In genomic region chr16:24641003-24641797, GRCm38 (mm10) we compare ENCODE assay signal across 17 mouse cellular contexts.
DNase-seq lines count a peak whose midpoint lies in the region; ATAC-seq and TF ChIP-seq lines count a peak whose summit lies in the region.
"Had no signal": no experiment of that assay in that cellular context is flagged by ENCODE, and none has a peak within 500 bp of the region (broad histone marks: within the 10 kb centered on the region; RNA-seq: fewer than 3 reads in every experiment).

No protein-coding gene starts in this region.

- no peaks in the 10 kb centered on the region for H3K36me3 ChIP-seq in midbrain, embryonic 13.5 days
- H3K36me3 ChIP-seq in midbrain, postnatal 0 days (ENCODE audit: insufficient read depth, low read length): no peaks in the 10 kb centered on the region
- H3K36me3 ChIP-seq: forebrain, embryonic 12.5 days; limb, embryonic 15.5 days; neural tube, embryonic 15.5 days had no signal

- H3K4me3 ChIP-seq in midbrain, embryonic 13.5 days (replicated peaks): no peak overlapping the region
- H3K4me3 ChIP-seq in midbrain, postnatal 0 days (ENCODE audit: low read depth, low read length): no peak overlapping the region
- H3K4me3 ChIP-seq: forebrain, embryonic 12.5 days; limb, embryonic 15.5 days; neural tube, embryonic 15.5 days had no signal

- 74% methylated on average over 9 of the region's 9 CpGs for WGBS in midbrain, embryonic 13.5 days
- WGBS in midbrain, postnatal 0 days: 75% methylated on average over 9 of the region's 9 CpGs

- peak; percentile 40; the same call in 1 of the 2 replicates for ATAC-seq in midbrain, embryonic 13.5 days
- ATAC-seq in midbrain, postnatal 0 days (ENCODE audit: low FRiP score): no peak
- ATAC-seq in activated CD4-positive, CD25-positive, alpha-beta regulatory T cell, adult 4 months: peak; percentile 85

- DNase-seq in midbrain, postnatal 0 days (ENCODE audit: low spot score): no peak
- peak; percentile 17 to 47 for DNase-seq in thymus, adult 18-20 months
- no peak for DNase-seq in gastrocnemius, postnatal 4 days (ENCODE audit: low spot score in 2 of 2)
- DNase-seq in layer of hippocampus, postnatal 10 days (ENCODE audit: low spot score in 2 of 2): no peak
- DNase-seq in adrenal gland, postnatal 36 days: no peak
- DNase-seq: adrenal gland, postnatal 10 days; cerebellum, adult 18-20 months; cerebellum, postnatal 36 days; heart, postnatal 4 days; kidney, postnatal 4 days; lung, embryonic 14.5 days; retina, postnatal 1 day had no signal

- no peak for TF ChIP-seq CTCF in midbrain, postnatal 0 days (IDR thresholded peaks at IDR 0.05)

- no peak overlapping the region for H3K4me2 ChIP-seq in midbrain, embryonic 13.5 days (replicated peaks)
- H3K4me2 ChIP-seq in midbrain, postnatal 0 days (ENCODE audit: low read depth, low read length, poor library complexity, severe bottlenecking): no peak overlapping the region
- H3K4me2 ChIP-seq: forebrain, embryonic 12.5 days; limb, embryonic 15.5 days; lung, embryonic 14.5 days; neural tube, embryonic 15.5 days had no signal

- H3K27ac ChIP-seq in midbrain, embryonic 13.5 days: no peak overlapping the region
- no peak overlapping the region for H3K27ac ChIP-seq in midbrain, postnatal 0 days (ENCODE audit: low read depth, low read length)
- H3K27ac ChIP-seq: forebrain, embryonic 12.5 days; limb, embryonic 15.5 days; neural tube, embryonic 15.5 days had no signal

- no peak overlapping the region for H3K9ac ChIP-seq in midbrain, embryonic 13.5 days (replicated peaks)
- no peak overlapping the region for H3K9ac ChIP-seq in midbrain, postnatal 0 days (replicated peaks; ENCODE audit: low read length, poor library complexity, severe bottlenecking)
- H3K9ac ChIP-seq: forebrain, embryonic 12.5 days; limb, embryonic 15.5 days; lung, embryonic 14.5 days; neural tube, embryonic 15.5 days had no signal

- peaks cover 56% of the 10 kb centered on the region for H3K27me3 ChIP-seq in midbrain, embryonic 13.5 days
- no peaks in the 10 kb centered on the region for H3K27me3 ChIP-seq in midbrain, postnatal 0 days (ENCODE audit: insufficient read depth, low read length)
- H3K27me3 ChIP-seq: forebrain, embryonic 12.5 days; limb, embryonic 15.5 days; neural tube, embryonic 15.5 days had no signal

- peaks cover 4% of the 10 kb centered on the region; the same call in 1 of the 2 replicates for H3K4me1 ChIP-seq in midbrain, embryonic 13.5 days (replicated peaks)
- H3K4me1 ChIP-seq in midbrain, postnatal 0 days (ENCODE audit: insufficient read depth, low read length): no peaks in the 10 kb centered on the region
- H3K4me1 ChIP-seq: limb, embryonic 15.5 days; neural tube, embryonic 15.5 days had no signal

- H3K9me3 ChIP-seq in midbrain, embryonic 13.5 days: no peaks in the 10 kb centered on the region
- no peaks in the 10 kb centered on the region for H3K9me3 ChIP-seq in midbrain, postnatal 0 days (ENCODE audit: low read length)
- H3K9me3 ChIP-seq: forebrain, embryonic 12.5 days; limb, embryonic 15.5 days; neural tube, embryonic 15.5 days had no signal

Comparison
In these comparisons a context has a peak if more than half of its experiments do, and no peak if none do; other contexts are left out.
1. DNase-seq: peak in thymus, adult 18-20 months (2 of 2); none in midbrain, postnatal 0 days (single experiment), gastrocnemius, postnatal 4 days (0 of 2), layer of hippocampus, postnatal 10 days (0 of 2) and adrenal gland, postnatal 36 days (0 of 2).